Mouse (Mus musculus): Measurements from ENCODE around the gene Masp1. TPM values are rescaled to one million over a fixed set of nuclear protein-coding genes. Genes with fewer than 3 reads are reported as not detected.

Gene Masp1
- total RNA-seq, 2 experiments from 2014 or later, result not detected

- no peak for ATAC-seq (replicated peaks; ENCODE audit: poor library complexity, severe bottlenecking)
Observed at GRCm38 (mm10) chr16:23416261-23416656, 104.4 kb downstream of the Masp1 start.

- ATAC-seq (replicated peaks; ENCODE audit: poor library complexity, severe bottlenecking), result no peak
Observed at GRCm38 (mm10) chr16:23412930-23413329, 107.7 kb downstream of the Masp1 start.

GRCm38 (mm10) chr16:23403008-23403755 lies 117.4 kb downstream of the Masp1 start:
- ATAC-seq (replicated peaks; ENCODE audit: poor library complexity, severe bottlenecking), result peak; percentile 40; the same call in 1 of the 2 replicates

GRCm38 (mm10) chr16:23401959-23402358 lies 118.7 kb downstream of the Masp1 start:
- ATAC-seq (replicated peaks; ENCODE audit: poor library complexity, severe bottlenecking), result no peak

- no peak for ATAC-seq (replicated peaks; ENCODE audit: poor library complexity, severe bottlenecking)
Observed at GRCm38 (mm10) chr16:23401463-23401862, 119.2 kb downstream of the Masp1 start.

Other genes starting within 250 kb of the Masp1 start
- not detected in 2 replicates for gene Rtp1, start 91.7 kb downstream of the Masp1 start, total RNA-seq (2014; fragmentation: Nextera tagmentation)
- gene Rtp1, start 91.7 kb downstream of the Masp1 start, total RNA-seq (2017), result not detected in 2 replicates
- 1.7 and 2.0 TPM in 2 replicates for gene Rtp4, start 524 bp downstream of the Masp1 start, total RNA-seq (2014; fragmentation: Nextera tagmentation)
- gene Rtp4, start 524 bp downstream of the Masp1 start, total RNA-seq (2017), result 2.2 and 3.6 TPM in 2 replicates

Measured in granulocyte monocyte progenitor cell, adult 5-6 weeks (primary cell).